Mouse (Mus musculus) thymus, adult 2 months (tissue): ENCODE data around the gene Trpc2.

ENCODE experiments used
- CTCF ChIP-seq: fragments of 200-500 bp; IDR thresholded peaks from 2 replicates; pipeline ENCODE4 v1.5.1; 2012; ENCODE audit warnings: mild to moderate bottlenecking, control low read depth, low read length, moderate library complexity, borderline replicate concordance; ENCODE audit not compliant: control insufficient read depth, poor library complexity, insufficient read depth; ENCODE audit errors: extremely low read depth
- POLR2A ChIP-seq: fragments of 200-500 bp; IDR thresholded peaks from 2 replicates; pipeline ENCODE4 v1.6.1; 2012; ENCODE audit warnings: mild to moderate bottlenecking, low read length, control low read depth, moderate library complexity; ENCODE audit not compliant: control insufficient read depth, poor library complexity, insufficient read depth; ENCODE audit errors: extremely low read depth

- no peak for TF ChIP-seq POLR2A
- no peak for TF ChIP-seq CTCF
These were observed 26.3 kb downstream of the Trpc2 start, which contains the start of gene Art5 for GRCm38 (mm10) chr7:102109171-102109570.
